8 mouse cellular contexts compared by ENCODE assay signal in the genomic region with DNA sequence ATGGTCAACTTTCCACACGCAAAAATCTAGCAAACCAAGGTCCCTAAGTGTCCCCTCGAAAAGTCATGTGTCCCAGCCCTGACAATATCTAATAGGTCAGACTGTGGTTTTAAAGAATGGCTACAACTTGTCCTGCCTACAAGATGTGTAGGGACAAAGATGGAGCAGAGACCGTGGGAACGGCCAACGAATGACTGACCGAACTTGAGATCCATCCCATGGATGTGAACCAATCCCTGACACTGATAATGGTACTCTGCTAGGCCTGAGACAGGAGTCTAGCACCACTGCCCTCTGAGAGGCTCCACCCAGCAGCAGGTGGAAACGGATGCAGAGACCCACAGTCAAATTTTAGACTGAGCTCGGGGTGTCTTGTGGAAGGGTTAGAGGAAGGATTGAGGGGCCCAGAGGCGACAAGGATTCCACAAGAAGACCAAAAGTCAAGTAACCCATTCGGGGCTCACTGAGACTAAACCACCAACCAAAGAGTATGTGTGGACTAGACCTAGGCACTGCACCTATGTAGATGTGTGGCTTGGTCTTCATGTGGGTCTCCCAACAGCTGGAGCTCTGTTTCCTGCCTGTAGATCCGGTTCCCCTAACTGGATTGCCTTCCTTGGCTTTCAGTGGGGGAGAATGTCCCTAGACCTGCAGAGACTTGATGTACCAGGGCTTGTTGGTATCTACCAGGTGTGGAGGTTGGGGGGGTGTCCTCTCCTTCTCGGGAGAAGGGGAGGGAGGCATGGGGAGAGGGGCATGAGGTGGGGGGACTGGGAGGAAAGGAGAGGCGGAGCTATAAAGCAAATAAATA. TPM values are rescaled to one million over a fixed set of nuclear protein-coding genes. Genes with fewer than 3 reads are reported as not detected.
DNase-seq lines count a peak whose midpoint lies in the region; ATAC-seq lines count a peak whose summit lies in the region.

No protein-coding gene starts in this region.

- WGBS in kidney, embryonic 15.5 days: 63% methylated on average over 13 of the region's 13 CpGs
- 59% methylated on average over 13 of the region's 13 CpGs for WGBS in hindbrain, embryonic 14.5 days
- WGBS in midbrain, embryonic 15.5 days: 59% methylated on average over 13 of the region's 13 CpGs

- H3K9me3 ChIP-seq in kidney, embryonic 15.5 days (replicated peaks): no peaks in the 10 kb centered on the region
- H3K9me3 ChIP-seq in hindbrain, embryonic 14.5 days (ENCODE audit: control insufficient read depth, low read length): no peaks in the 10 kb centered on the region
- no peaks in the 10 kb centered on the region for H3K9me3 ChIP-seq in midbrain, embryonic 15.5 days

- peak overlapping the region; percentile 88 for H3K4me2 ChIP-seq in kidney, embryonic 15.5 days
- H3K4me2 ChIP-seq in hindbrain, embryonic 14.5 days (replicated peaks): peak overlapping the region; percentile 68
- H3K4me2 ChIP-seq in midbrain, embryonic 15.5 days: peak overlapping the region; percentile 68

- H3K4me3 ChIP-seq in kidney, embryonic 15.5 days (replicated peaks): peak overlapping the region; percentile 72
- H3K4me3 ChIP-seq in hindbrain, embryonic 14.5 days (replicated peaks; ENCODE audit: low read length): peak overlapping the region; percentile 52
- peak overlapping the region; percentile 53 for H3K4me3 ChIP-seq in midbrain, embryonic 15.5 days

- no peaks in the 10 kb centered on the region for H3K36me3 ChIP-seq in kidney, embryonic 15.5 days
- H3K36me3 ChIP-seq in hindbrain, embryonic 14.5 days (replicated peaks; ENCODE audit: control insufficient read depth, insufficient read depth): no peaks in the 10 kb centered on the region
- H3K36me3 ChIP-seq in midbrain, embryonic 15.5 days (replicated peaks): no peaks in the 10 kb centered on the region

- intact Hi-C loops in left cerebral cortex, postnatal 4 days (cut with DNase I): no loop called here

- no peak for ATAC-seq in kidney, embryonic 15.5 days (replicated peaks; ENCODE audit: low FRiP score)
- ATAC-seq in hindbrain, embryonic 14.5 days (ENCODE audit: low FRiP score): no peak
- no peak for ATAC-seq in midbrain, embryonic 15.5 days (replicated peaks)
- no peak for ATAC-seq in megakaryocyte progenitor cell, adult 5-6 weeks (replicated peaks; ENCODE audit: poor library complexity)

- H3K4me1 ChIP-seq in kidney, embryonic 15.5 days: peaks cover 42% of the 10 kb centered on the region
- peaks cover 10% of the 10 kb centered on the region for H3K4me1 ChIP-seq in hindbrain, embryonic 14.5 days (replicated peaks; ENCODE audit: control insufficient read depth, insufficient read depth, low read length)
- peaks cover 19% of the 10 kb centered on the region for H3K4me1 ChIP-seq in midbrain, embryonic 15.5 days

- H3K27ac ChIP-seq in kidney, embryonic 15.5 days: peak overlapping the region; percentile 95
- peak overlapping the region; percentile 91 for H3K27ac ChIP-seq in hindbrain, embryonic 14.5 days
- H3K27ac ChIP-seq in midbrain, embryonic 15.5 days: peak overlapping the region; percentile 91

- no peak for DNase-seq in kidney, adult 9 months
- DNase-seq in R1 (ENCODE audit: low read depth, low spot score): peak; percentile 45
- DNase-seq in hindbrain, embryonic 14.5 days (ENCODE audit: low spot score): no peak
- DNase-seq in left cerebral cortex, postnatal 4 days: no peak
- DNase-seq in right cerebral cortex, postnatal 4 days: no peak

- H3K27me3 ChIP-seq in kidney, embryonic 15.5 days: no peaks in the 10 kb centered on the region
- H3K27me3 ChIP-seq in hindbrain, embryonic 14.5 days (ENCODE audit: control insufficient read depth, insufficient read depth, low read length): no peaks in the 10 kb centered on the region
- no peaks in the 10 kb centered on the region for H3K27me3 ChIP-seq in midbrain, embryonic 15.5 days (replicated peaks)

- H3K9ac ChIP-seq in kidney, embryonic 15.5 days: peak overlapping the region; percentile 57
- H3K9ac ChIP-seq in hindbrain, embryonic 14.5 days: peak overlapping the region; percentile 73
- H3K9ac ChIP-seq in midbrain, embryonic 15.5 days: peak overlapping the region; percentile 62

RNA-seq across cellular contexts. Expression of a gene that starts 17.2 kb away (rescaled TPM):
- 1,049 and 1,140 TPM in 2 replicates for polyA plus RNA-seq in kidney, embryonic 15.5 days (2015; fragmentation: Nextera tagmentation; extraction: Ambion mirVana)
- polyA plus RNA-seq in hindbrain, embryonic 14.5 days (2014; fragmentation: Nextera tagmentation; extraction: Ambion mirVana): 1,333 and 1,355 TPM in 2 replicates
- 1,496 and 1,513 TPM in 2 replicates for polyA plus RNA-seq in midbrain, embryonic 15.5 days (2015; fragmentation: Nextera tagmentation; extraction: Ambion mirVana)
- total RNA-seq in left cerebral cortex, postnatal 4 days (2021): 100 to 1,000 TPM; 849 to 918 TPM
- 172 and 201 TPM in 2 replicates for total RNA-seq in megakaryocyte progenitor cell, adult 5-6 weeks (2015)
- total RNA-seq in megakaryocyte progenitor cell, adult 5-6 weeks (2017): 204 and 293 TPM in 2 replicates

RNA-seq across cellular contexts. Expression of a gene that starts 18.1 kb away (rescaled TPM):
- 0.31 and 0.49 TPM in 2 replicates for polyA plus RNA-seq in kidney, embryonic 15.5 days (2015; fragmentation: Nextera tagmentation; extraction: Ambion mirVana)
- polyA plus RNA-seq in hindbrain, embryonic 14.5 days (2014; fragmentation: Nextera tagmentation; extraction: Ambion mirVana): 0.63 TPM in 1 of 2 replicates, not detected in the other
- 0.74 and 0.86 TPM in 2 replicates for polyA plus RNA-seq in midbrain, embryonic 15.5 days (2015; fragmentation: Nextera tagmentation; extraction: Ambion mirVana)
- under 1 TPM; 0.48 to 0.52 TPM for total RNA-seq in left cerebral cortex, postnatal 4 days (2021)
- total RNA-seq in megakaryocyte progenitor cell, adult 5-6 weeks (2015): not detected in 2 replicates
- 0.91 and 1.3 TPM in 2 replicates for total RNA-seq in megakaryocyte progenitor cell, adult 5-6 weeks (2017)

RNA-seq across cellular contexts. Expression of a gene that starts 26.7 kb away (rescaled TPM):
- polyA plus RNA-seq in kidney, embryonic 15.5 days (2015; fragmentation: Nextera tagmentation; extraction: Ambion mirVana): 13.3 and 15.6 TPM in 2 replicates
- polyA plus RNA-seq in hindbrain, embryonic 14.5 days (2014; fragmentation: Nextera tagmentation; extraction: Ambion mirVana): 6.8 and 10.2 TPM in 2 replicates
- 14.2 and 14.8 TPM in 2 replicates for polyA plus RNA-seq in midbrain, embryonic 15.5 days (2015; fragmentation: Nextera tagmentation; extraction: Ambion mirVana)
- total RNA-seq in left cerebral cortex, postnatal 4 days (2021): 10 to 100 TPM; 20.3 to 20.6 TPM
- total RNA-seq in megakaryocyte progenitor cell, adult 5-6 weeks (2015): 18.9 and 20.0 TPM in 2 replicates
- 47.9 and 56.5 TPM in 2 replicates for total RNA-seq in megakaryocyte progenitor cell, adult 5-6 weeks (2017)

RNA-seq across cellular contexts. Expression of a gene that starts 34.1 kb away (rescaled TPM):
- polyA plus RNA-seq in kidney, embryonic 15.5 days (2015; fragmentation: Nextera tagmentation; extraction: Ambion mirVana): 41.5 and 42.0 TPM in 2 replicates
- polyA plus RNA-seq in hindbrain, embryonic 14.5 days (2014; fragmentation: Nextera tagmentation; extraction: Ambion mirVana): 34.3 and 36.7 TPM in 2 replicates
- polyA plus RNA-seq in midbrain, embryonic 15.5 days (2015; fragmentation: Nextera tagmentation; extraction: Ambion mirVana): 36.4 and 37.9 TPM in 2 replicates
- total RNA-seq in left cerebral cortex, postnatal 4 days (2021): 10 to 100 TPM; 81.1 to 88.2 TPM
- total RNA-seq in megakaryocyte progenitor cell, adult 5-6 weeks (2015): 53.2 and 60.7 TPM in 2 replicates
- total RNA-seq in megakaryocyte progenitor cell, adult 5-6 weeks (2017): 27.7 and 31.0 TPM in 2 replicates
